Mouse (Mus musculus) embryonic fibroblast, embryonic 13.5 days (primary cell): ENCODE results near the gene Tpcn1.

ENCODE experiments used
- CTCF ChIP-seq: IDR thresholded peaks from 2 replicates; pipeline ENCODE4 v1.5.1; 2011; ENCODE audit warnings: mild to moderate bottlenecking, control low read depth, low read length, moderate library complexity, borderline replicate concordance; ENCODE audit not compliant: insufficient read depth
- POLR2A ChIP-seq: IDR thresholded peaks from 2 replicates; pipeline ENCODE4 v1.6.1; 2011; ENCODE audit warnings: low read depth, mild to moderate bottlenecking, control low read depth, low read length, moderate library complexity

DNA sequence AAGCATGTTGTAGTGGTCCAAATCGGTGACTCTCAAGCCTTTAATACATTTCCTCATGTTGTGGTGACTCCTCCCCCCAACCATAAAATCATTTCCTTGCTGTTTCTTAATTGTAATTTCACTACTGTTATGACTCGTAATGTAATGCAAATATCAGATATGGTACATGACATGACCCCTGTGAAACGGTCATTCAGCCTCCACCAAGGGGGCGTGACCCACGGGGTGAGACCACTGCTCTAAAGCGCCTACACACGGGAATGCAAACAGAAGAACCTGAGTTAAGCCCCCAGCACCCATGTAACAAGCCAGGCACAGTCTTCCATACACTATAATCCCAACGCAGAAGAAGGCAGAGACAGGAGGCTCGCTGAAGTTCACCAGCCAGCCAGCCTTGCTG lies 82.7 kb downstream of the Tpcn1 start:
- TF ChIP-seq CTCF (no peak), POLR2A (no peak)
